Mouse (Mus musculus) C2C12 (cell line): Measurements from ENCODE around the gene Trim26. TPM values are rescaled to one million over a fixed set of nuclear protein-coding genes. Genes with fewer than 3 reads are reported as not detected.
"Not testable (repeated sequence)": the region's sequence is repeated elsewhere in the genome, so short reads cannot be mapped to it uniquely, and the experiment has no call there.

ENCODE experiments used
- H3K27me3 ChIP-seq: one replicate; pipeline ENCODE4 v1.6.1; 2011; ENCODE audit not compliant: control insufficient read depth, insufficient read depth, insufficient read length
- H3K36me3 ChIP-seq: one replicate; pipeline ENCODE4 v1.6.1; 2011; ENCODE audit not compliant: control insufficient read depth, insufficient read depth
- H3K4me3 ChIP-seq: one replicate; pipeline ENCODE4 v1.5.1; 2011; ENCODE audit warnings: mild to moderate bottlenecking, control low read depth; ENCODE audit not compliant: poor library complexity, insufficient read depth, severe bottlenecking
- H3K79me2 ChIP-seq: one replicate; pipeline ENCODE4 v1.6.1; 2011; ENCODE audit not compliant: control insufficient read depth, insufficient read depth
- H3K79me3 ChIP-seq: one replicate; pipeline ENCODE4 v1.6.1; 2011; ENCODE audit warnings: low read depth, control low read depth
- H3ac ChIP-seq: one replicate; pipeline ENCODE3; 2011; ENCODE audit warnings: low read depth; ENCODE audit not compliant: control insufficient read depth, insufficient read length
- CEBPB ChIP-seq: IDR thresholded peaks from one replicate; pipeline ENCODE4 v1.6.1; 2011; ENCODE audit warnings: low read depth, mild to moderate bottlenecking, control low read depth, moderate library complexity
- CTCF ChIP-seq: IDR thresholded peaks from one replicate; pipeline ENCODE4 v1.5.1; 2011; ENCODE audit not compliant: control insufficient read depth, insufficient read depth, insufficient read length
- FOSL1 ChIP-seq: IDR thresholded peaks from one replicate; pipeline ENCODE4 v1.8.0; 2011; ENCODE audit warnings: mild to moderate bottlenecking, low read length; ENCODE audit not compliant: poor library complexity, insufficient read depth, severe bottlenecking
- MAX ChIP-seq: IDR thresholded peaks from one replicate; pipeline ENCODE4 v1.6.1; 2011; ENCODE audit warnings: mild to moderate bottlenecking, control low read depth
- MYOD1 ChIP-seq: IDR thresholded peaks from one replicate; pipeline ENCODE4 v1.6.1; 2011; ENCODE audit warnings: low read depth; ENCODE audit not compliant: control insufficient read depth, insufficient read length
- MYOG ChIP-seq: IDR thresholded peaks from one replicate; pipeline ENCODE4 v1.6.1; 2011; ENCODE audit not compliant: control insufficient read depth, insufficient read length; ENCODE audit errors: extremely low read depth
- USF1 ChIP-seq: IDR thresholded peaks from one replicate; pipeline ENCODE4 v1.6.1; 2011; ENCODE audit warnings: low read depth, mild to moderate bottlenecking, control low read depth, moderate library complexity
- polyA plus RNA-seq: library from polyadenylated mRNA; unstranded; fragments of >200 nt; fragmentation: generic; extraction: Trizol; gene quantifications from one replicate; pipeline ENCODE4 v1.2.1, GENCODE M21; 2012; ENCODE audit warnings: missing spikeins

Trim26 gene
- polyA plus RNA-seq, 1 experiment, result 15.0 TPM

GRCm38 (mm10) chr17:36890073-36890903 is 53.4 kb downstream of the Trim26 start, which contains the start of gene Trim40:
Gene Trim40 (minus strand): TSS chr17:36890123.
- H3K4me3 ChIP-seq, result no peak within 1 kb of the TSS
- H3K36me3 ChIP-seq, result no peaks in the 10 kb centered on the region
- H3K79me2 ChIP-seq, result no peaks in the 10 kb centered on the region
- H3ac ChIP-seq, result no peak within 1 kb of the TSS
- no peaks in the 10 kb centered on the region for H3K79me3 ChIP-seq
- H3K27me3 ChIP-seq, result no peaks in the 10 kb centered on the region
- TF ChIP-seq CTCF (no peak), MYOG (no peak), FOSL1 (no peak), MAX (no peak), CEBPB (no peak), MYOD1 (no peak), USF1 (no peak)

GRCm38 (mm10) chr17:36891496-36891895 is 54.6 kb downstream of the Trim26 start:
- H3K79me3 ChIP-seq, H3K4me3 ChIP-seq, H3K27me3 ChIP-seq, H3ac ChIP-seq, H3K79me2 ChIP-seq, H3K36me3 ChIP-seq: not testable (repeated sequence)

- no peaks in the 10 kb centered on the region for H3K79me3 ChIP-seq
- H3ac ChIP-seq, result no peak overlapping the region
- H3K4me3 ChIP-seq, result no peak overlapping the region
- TF ChIP-seq MYOD1, result no peak
- TF ChIP-seq CTCF, result peak; percentile 38
- no peaks in the 10 kb centered on the region for H3K27me3 ChIP-seq
- H3K36me3 ChIP-seq, result no peaks in the 10 kb centered on the region
- H3K79me2 ChIP-seq, result no peaks in the 10 kb centered on the region
These were observed 55.4 kb downstream of the Trim26 start for GRCm38 (mm10) chr17:36892362-36892761.

- no peaks in the 10 kb centered on the region for H3K79me2 ChIP-seq
- TF ChIP-seq CTCF (no peak), FOSL1 (no peak), MYOG (no peak), CEBPB (no peak), USF1 (no peak), MAX (no peak), MYOD1 (no peak)
- H3ac ChIP-seq, result no peak overlapping the region
- H3K27me3 ChIP-seq, result no peaks in the 10 kb centered on the region
- H3K4me3 ChIP-seq, result no peak overlapping the region
- H3K36me3 ChIP-seq, result no peaks in the 10 kb centered on the region
- H3K79me3 ChIP-seq, result no peaks in the 10 kb centered on the region
These were observed 56.5 kb downstream of the Trim26 start for GRCm38 (mm10) chr17:36893387-36893786.

- Histone ChIP-seq H3K27me3 (no peaks in the 10 kb centered on the region), H3K36me3 (no peaks in the 10 kb centered on the region), H3K79me3 (no peaks in the 10 kb centered on the region), H3K79me2 (no peaks in the 10 kb centered on the region), H3ac (no peak overlapping the region), H3K4me3 (no peak overlapping the region)
- TF ChIP-seq USF1 (no peak), CEBPB (no peak), MYOD1 (no peak), MYOG (no peak), MAX (no peak), FOSL1 (no peak), CTCF (no peak)
These were observed 59.6 kb downstream of the Trim26 start for GRCm38 (mm10) chr17:36896583-36896982.

GRCm38 (mm10) chr17:36897065-36897464 is 60.1 kb downstream of the Trim26 start:
- H3K27me3 ChIP-seq, result no peaks in the 10 kb centered on the region

More at GRCm38 (mm10) chr17:36897065-36897464, 60.1 kb downstream of the Trim26 start:
- Histone ChIP-seq H3K79me3 (no peaks in the 10 kb centered on the region), H3K36me3 (no peaks in the 10 kb centered on the region), H3K79me2 (no peaks in the 10 kb centered on the region), H3ac (no peak overlapping the region), H3K4me3 (no peak overlapping the region)
- TF ChIP-seq CEBPB (no peak), FOSL1 (no peak), CTCF (no peak), MYOG (no peak), MYOD1 (no peak), MAX (no peak), USF1 (no peak)
